Mouse (Mus musculus) embryonic facial prominence, embryonic 12.5 days (tissue): ENCODE data around the gene Rai14. TPM values are rescaled to one million over a fixed set of nuclear protein-coding genes. Genes with fewer than 3 reads are reported as not detected.

Experiments
- ATAC-seq: fragments of 200-750 bp; cut with Nextera tagmentation; 2 replicates; pipeline ENCODE4 v1.8.0; 2017; ENCODE audit not compliant: insufficient number of reproducible peaks, insufficient read depth, low FRiP score, low TSS enrichment
- H3K27ac ChIP-seq: fragments of 300-500 bp; sonication (generic); 2 replicates; pipeline ENCODE4 v1.5.1; 2016; ENCODE audit warnings: mild to moderate bottlenecking
- H3K27me3 ChIP-seq: fragments of 300-500 bp; sonication (generic); 2 replicates; pipeline ENCODE4 v1.6.1; 2016; ENCODE audit warnings: mild to moderate bottlenecking, moderate library complexity
- H3K36me3 ChIP-seq: fragments of 300-500 bp; sonication (generic); 2 replicates; pipeline ENCODE4 v1.6.1; 2016; ENCODE audit warnings: mild to moderate bottlenecking
- H3K4me1 ChIP-seq: fragments of 300-500 bp; sonication (generic); 2 replicates; pipeline ENCODE4 v1.6.1; 2016
- H3K4me2 ChIP-seq: fragments of 300-500 bp; sonication (generic); replicated peaks from 2 replicates; pipeline ENCODE4 v1.6.1; 2016; ENCODE audit warnings: mild to moderate bottlenecking, moderate library complexity
- H3K4me3 ChIP-seq: fragments of 300-500 bp; sonication (generic); 2 replicates; pipeline ENCODE4 v1.5.1; 2016; ENCODE audit warnings: mild to moderate bottlenecking
- H3K9ac ChIP-seq: fragments of 300-500 bp; sonication (generic); 2 replicates; pipeline ENCODE4 v1.6.1; 2016; ENCODE audit warnings: mild to moderate bottlenecking, moderate library complexity
- H3K9me3 ChIP-seq: fragments of 300-500 bp; sonication (generic); 2 replicates; pipeline ENCODE4 v1.6.1; 2016; ENCODE audit warnings: mild to moderate bottlenecking, moderate library complexity
- WGBS: fragments of 180-500 bp; shearing (Covaris S2); methylation state at CpG from one replicate; pipeline ENCODE4 v1.1.7; 2016; 5-methylcytosine and 5-hydroxymethylcytosine counted together
- polyA plus RNA-seq: library from polyadenylated mRNA; unstranded; fragments of >200 nt; fragmentation: Nextera tagmentation; extraction: Ambion mirVana; gene quantifications from 2 replicates; pipeline ENCODE4 v1.2.1, GENCODE M21; 2016

The Rai14 gene
- polyA plus RNA-seq, 1 experiment from 2014 or later: 85.6 TPM

GRCm38 (mm10) chr15:10608508-10609098 is 105.8 kb downstream of the Rai14 start:
- peaks cover 34% of the 10 kb centered on the region for H3K36me3 ChIP-seq
- peaks cover 7% of the 10 kb centered on the region; the same call in 1 of the 2 replicates for H3K9me3 ChIP-seq
- H3K4me3 ChIP-seq: no peak overlapping the region
- H3K4me2 ChIP-seq: no peak overlapping the region
- H3K4me1 ChIP-seq: no peaks in the 10 kb centered on the region
- 67% methylated on average over 6 of the region's 6 CpGs for WGBS
- no peak overlapping the region for H3K9ac ChIP-seq
- ATAC-seq: no peak
- no peaks in the 10 kb centered on the region for H3K27me3 ChIP-seq
- H3K27ac ChIP-seq: 0 out of 2 replicates have a peak overlapping the region, but pooled peaks have one; percentile 3

- ATAC-seq: no peak
- Histone ChIP-seq H3K4me1 (peaks cover 36% of the 10 kb centered on the region), H3K27me3 (no peaks in the 10 kb centered on the region), H3K9ac (no peak overlapping the region), H3K9me3 (peaks cover 7% of the 10 kb centered on the region; the same call in 1 of the 2 replicates), H3K27ac (peak overlapping the region; percentile 92), H3K4me2 (no peak overlapping the region), H3K36me3 (peaks cover 7% of the 10 kb centered on the region), H3K4me3 (no peak overlapping the region)
- 65% methylated on average over 7 of the region's 7 CpGs for WGBS
Observed at GRCm38 (mm10) chr15:10599413-10599812, 115.0 kb downstream of the Rai14 start.

- Histone ChIP-seq H3K27me3 (no peaks in the 10 kb centered on the region), H3K4me1 (peaks cover 36% of the 10 kb centered on the region), H3K4me3 (no peak overlapping the region), H3K9me3 (0 out of 2 replicates have a peak, but pooled peaks cover under 1% of the 10 kb centered on the region), H3K4me2 (peak overlapping the region; percentile 21; the same call in 1 of the 2 replicates), H3K36me3 (no peaks in the 10 kb centered on the region), H3K9ac (no peak overlapping the region), H3K27ac (peak overlapping the region; percentile 92)
- 27% methylated on average over 16 of the region's 16 CpGs for WGBS
- ATAC-seq: peak; percentile 44; the same call in 1 of the 2 replicates
Observed at GRCm38 (mm10) chr15:10598259-10599225, 115.9 kb downstream of the Rai14 start.

- WGBS: 90% methylated on average over 9 of the region's 9 CpGs
- Histone ChIP-seq H3K36me3 (0 out of 2 replicates have a peak, but pooled peaks cover 3% of the 10 kb centered on the region), H3K27ac (peak overlapping the region; percentile 92), H3K4me1 (peaks cover 36% of the 10 kb centered on the region), H3K4me2 (no peak overlapping the region), H3K9me3 (no peaks in the 10 kb centered on the region), H3K4me3 (no peak overlapping the region), H3K9ac (no peak overlapping the region), H3K27me3 (no peaks in the 10 kb centered on the region)
- no peak for ATAC-seq
Observed at GRCm38 (mm10) chr15:10596871-10597270, 117.6 kb downstream of the Rai14 start.

- Histone ChIP-seq H3K4me3 (no peak overlapping the region), H3K4me2 (no peak overlapping the region), H3K36me3 (0 out of 2 replicates have a peak, but pooled peaks cover 3% of the 10 kb centered on the region), H3K9me3 (no peaks in the 10 kb centered on the region), H3K27me3 (no peaks in the 10 kb centered on the region), H3K27ac (no peak overlapping the region), H3K4me1 (peaks cover 32% of the 10 kb centered on the region), H3K9ac (no peak overlapping the region)
- no peak for ATAC-seq
- 81% methylated on average over 6 of the region's 6 CpGs for WGBS
Observed at GRCm38 (mm10) chr15:10595408-10595807, 119.0 kb downstream of the Rai14 start.

DNA sequence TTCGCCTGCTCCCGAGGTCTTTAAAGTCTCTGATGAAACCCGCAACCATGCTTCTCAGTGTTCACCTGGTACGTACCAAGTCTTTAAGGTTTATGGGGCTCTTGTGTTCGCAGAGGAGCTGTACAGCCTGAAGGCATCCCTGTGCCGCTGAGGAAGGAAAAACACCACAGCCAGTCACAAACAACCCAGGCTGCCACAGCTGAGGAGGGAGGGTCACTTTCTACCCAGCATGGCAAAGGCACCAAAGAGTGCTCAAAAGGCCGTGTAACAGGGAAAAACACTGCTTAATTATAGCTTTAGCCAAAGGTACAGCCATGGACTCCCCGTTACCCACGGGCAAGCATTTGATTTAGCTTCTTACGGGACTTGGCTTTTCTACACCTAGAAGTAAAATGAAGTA is 119.5 kb downstream of the Rai14 start:
- H3K4me2 ChIP-seq: no peak overlapping the region
- no peak overlapping the region for H3K9ac ChIP-seq
- ATAC-seq: no peak
- no peak overlapping the region for H3K4me3 ChIP-seq
- 0 out of 2 replicates have a peak, but pooled peaks cover 3% of the 10 kb centered on the region for H3K36me3 ChIP-seq
- peaks cover 28% of the 10 kb centered on the region for H3K4me1 ChIP-seq
- H3K27me3 ChIP-seq: no peaks in the 10 kb centered on the region
- H3K9me3 ChIP-seq: no peaks in the 10 kb centered on the region
- no peak overlapping the region for H3K27ac ChIP-seq
- 57% methylated on average over 10 of the region's 10 CpGs for WGBS

DNA sequence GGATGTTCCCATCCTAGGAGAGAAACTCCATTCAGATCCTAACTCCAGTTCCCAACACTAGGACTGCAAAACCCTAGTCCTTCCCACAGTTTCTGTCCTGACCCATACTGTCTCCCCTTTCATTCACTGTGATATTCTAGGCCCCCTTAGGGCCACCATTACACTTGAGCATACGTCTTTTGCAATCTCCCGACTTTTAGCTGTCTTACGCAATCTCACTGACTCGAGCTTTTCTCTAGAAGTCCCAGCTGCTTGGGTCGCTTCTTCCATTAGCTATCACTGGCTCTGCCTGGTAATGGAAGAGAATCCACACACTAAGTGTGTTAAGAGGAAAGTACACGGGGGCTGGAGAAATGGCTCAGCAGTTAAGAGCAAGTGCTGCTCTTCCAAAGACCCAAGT is 121.3 kb downstream of the Rai14 start:
- Histone ChIP-seq H3K27ac (no peak overlapping the region), H3K36me3 (peaks cover 16% of the 10 kb centered on the region; the same call in 1 of the 2 replicates), H3K4me1 (peaks cover 9% of the 10 kb centered on the region)

DNA sequence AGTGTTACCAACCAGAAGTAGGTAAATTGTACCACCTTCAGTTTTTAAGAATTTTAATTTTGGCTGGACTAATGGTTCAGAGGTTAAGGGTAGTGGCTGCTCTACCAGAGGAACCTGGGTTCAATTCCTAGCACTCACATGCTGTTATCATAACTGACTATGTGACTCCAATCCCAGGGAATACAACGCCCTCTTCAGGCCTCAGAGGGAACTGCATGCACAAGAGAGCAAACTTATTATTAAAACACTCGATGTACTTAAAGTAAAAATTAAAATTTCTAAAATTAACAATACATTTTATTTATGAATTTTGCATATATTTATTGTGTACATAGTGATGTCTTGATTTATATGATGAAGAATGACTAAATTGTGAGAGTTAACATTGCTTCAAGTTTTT is 127.9 kb downstream of the Rai14 start:
- Histone ChIP-seq H3K36me3 (peaks cover 25% of the 10 kb centered on the region), H3K4me2 (no peak overlapping the region), H3K4me3 (no peak overlapping the region), H3K9me3 (no peaks in the 10 kb centered on the region), H3K27ac (no peak overlapping the region), H3K9ac (no peak overlapping the region), H3K27me3 (no peaks in the 10 kb centered on the region), H3K4me1 (no peaks in the 10 kb centered on the region)
- WGBS: 72% methylated on average over 2 of the region's 2 CpGs
- ATAC-seq: no peak

More for the DNA sequence above, 121.3 kb downstream of the Rai14 start:
- H3K4me2 ChIP-seq: no peak overlapping the region
- 85% methylated on average over 6 of the region's 6 CpGs for WGBS
- no peaks in the 10 kb centered on the region for H3K9me3 ChIP-seq
- no peak overlapping the region for H3K4me3 ChIP-seq
- H3K9ac ChIP-seq: no peak overlapping the region
- no peak for ATAC-seq
- H3K27me3 ChIP-seq: no peaks in the 10 kb centered on the region

- ATAC-seq: no peak
Observed at GRCm38 (mm10) chr15:10584359-10585187, 129.9 kb downstream of the Rai14 start.

GRCm38 (mm10) chr15:10583408-10583807 is 131.0 kb downstream of the Rai14 start:
- WGBS: 39% methylated on average over 8 of the region's 8 CpGs
- Histone ChIP-seq H3K9me3 (no peaks in the 10 kb centered on the region), H3K36me3 (peaks cover 22% of the 10 kb centered on the region), H3K27me3 (no peaks in the 10 kb centered on the region), H3K4me2 (no peak overlapping the region), H3K9ac (no peak overlapping the region), H3K4me1 (no peaks in the 10 kb centered on the region), H3K4me3 (no peak overlapping the region), H3K27ac (no peak overlapping the region)
- ATAC-seq: 0 out of 2 replicates have a peak, but pooled peaks have one; percentile 56

More at GRCm38 (mm10) chr15:10584359-10585187, 129.9 kb downstream of the Rai14 start:
- Histone ChIP-seq H3K4me2 (no peak overlapping the region), H3K27me3 (no peaks in the 10 kb centered on the region), H3K9me3 (no peaks in the 10 kb centered on the region), H3K27ac (no peak overlapping the region), H3K4me1 (no peaks in the 10 kb centered on the region), H3K36me3 (peaks cover 22% of the 10 kb centered on the region), H3K4me3 (no peak overlapping the region), H3K9ac (no peak overlapping the region)
- 88% methylated on average over 10 of the region's 10 CpGs for WGBS

- no peaks in the 10 kb centered on the region for H3K9me3 ChIP-seq
- H3K27ac ChIP-seq: no peak overlapping the region
- H3K27me3 ChIP-seq: no peaks in the 10 kb centered on the region
- 89% methylated on average over 3 of the region's 3 CpGs for WGBS
- H3K36me3 ChIP-seq: peaks cover 43% of the 10 kb centered on the region
- ATAC-seq: no peak
- no peak overlapping the region for H3K9ac ChIP-seq
- H3K4me1 ChIP-seq: no peaks in the 10 kb centered on the region
- H3K4me3 ChIP-seq: no peak overlapping the region
- H3K4me2 ChIP-seq: no peak overlapping the region
Observed at GRCm38 (mm10) chr15:10579159-10579558, 135.3 kb downstream of the Rai14 start.
